ENCODE assay signal across 23 mouse cellular contexts in the genomic region with DNA sequence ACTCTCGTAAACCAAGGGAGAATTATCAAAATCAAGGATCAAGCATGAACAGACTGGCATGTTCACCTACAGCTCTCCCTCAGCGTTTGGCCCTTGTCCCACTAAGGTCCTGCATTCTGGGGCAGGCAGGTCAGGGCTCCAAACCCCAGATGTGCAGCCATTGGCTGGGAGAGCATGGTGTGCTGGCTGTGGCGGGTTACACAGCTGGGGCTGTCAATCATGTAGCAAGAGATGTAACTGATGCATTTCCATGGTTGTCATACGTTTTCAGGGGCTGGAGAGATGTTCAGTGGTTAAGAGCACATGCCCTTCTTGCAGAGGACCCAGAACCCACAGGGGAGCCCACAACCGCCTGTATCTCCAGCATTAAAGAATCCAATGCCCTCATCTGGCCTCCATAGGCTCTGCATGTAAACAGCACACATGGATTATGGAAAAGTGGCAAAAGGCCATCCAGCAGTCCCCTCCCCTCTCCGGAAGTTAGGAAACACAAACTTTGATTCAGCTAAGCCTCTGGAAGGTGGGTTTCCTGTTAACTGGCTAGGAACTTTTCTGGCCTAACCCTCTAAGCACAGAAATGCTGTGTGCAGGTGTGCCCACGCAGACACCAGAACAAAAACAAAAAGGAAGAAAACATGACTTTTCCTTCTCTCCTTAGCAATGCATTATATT. TPM values are rescaled to one million over a fixed set of nuclear protein-coding genes. Genes with fewer than 3 reads are reported as not detected.
DNase-seq lines count a peak whose midpoint lies in the region; ATAC-seq and TF ChIP-seq lines count a peak whose summit lies in the region.
"Had no signal": no experiment of that assay in that cellular context is flagged by ENCODE, and none has a peak within 500 bp of the region (broad histone marks: within the 10 kb centered on the region; RNA-seq: fewer than 3 reads in every experiment).

No protein-coding gene starts in this region.

- TF ChIP-seq CTCF in liver, postnatal 0 days (IDR thresholded peaks at IDR 0.05; ENCODE audit: low read depth), result no peak

- H3K9me3 ChIP-seq in midbrain, embryonic 11.5 days (ENCODE audit: control insufficient read depth, low read length), result no peaks in the 10 kb centered on the region
- H3K9me3 ChIP-seq in midbrain, embryonic 10.5 days (replicated peaks), result no peaks in the 10 kb centered on the region
- H3K9me3 ChIP-seq in embryonic facial prominence, embryonic 15.5 days (replicated peaks), result no peaks in the 10 kb centered on the region
- H3K9me3 ChIP-seq in liver, postnatal 0 days (ENCODE audit: low read length), result no peaks in the 10 kb centered on the region
- H3K9me3 ChIP-seq: midbrain, embryonic 13.5 days had no signal

- no peak overlapping the region for H3K9ac ChIP-seq in midbrain, embryonic 11.5 days (ENCODE audit: low read length)
- H3K9ac ChIP-seq in embryonic facial prominence, embryonic 15.5 days, result no peak overlapping the region
- H3K9ac ChIP-seq in liver, postnatal 0 days (replicated peaks), result no peak overlapping the region
- H3K9ac ChIP-seq: heart, embryonic 12.5 days; liver, embryonic 14.5 days; midbrain, embryonic 13.5 days had no signal

- H3K27me3 ChIP-seq in midbrain, embryonic 11.5 days (ENCODE audit: control insufficient read depth, insufficient read depth, low read length), result no peaks in the 10 kb centered on the region
- H3K27me3 ChIP-seq in midbrain, embryonic 10.5 days (ENCODE audit: low read depth, poor library complexity, severe bottlenecking), result no peaks in the 10 kb centered on the region
- H3K27me3 ChIP-seq in embryonic facial prominence, embryonic 15.5 days, result no peaks in the 10 kb centered on the region
- H3K27me3 ChIP-seq in liver, postnatal 0 days (ENCODE audit: insufficient read depth, low read length), result no peaks in the 10 kb centered on the region
- H3K27me3 ChIP-seq: heart, embryonic 12.5 days; midbrain, embryonic 13.5 days had no signal

- no peak overlapping the region for H3K27ac ChIP-seq in midbrain, embryonic 11.5 days (ENCODE audit: low read depth, low read length)
- no peak overlapping the region for H3K27ac ChIP-seq in midbrain, embryonic 10.5 days (replicated peaks)
- H3K27ac ChIP-seq in embryonic facial prominence, embryonic 15.5 days (replicated peaks), result peak overlapping the region; percentile 17; the same call in 1 of the 2 replicates
- peak overlapping the region; percentile 39; the same call in 1 of the 2 replicates for H3K27ac ChIP-seq in liver, postnatal 0 days (ENCODE audit: low read depth)
- H3K27ac ChIP-seq: hindbrain, postnatal 0 days; left cerebral cortex, adult 2 months; liver, embryonic 14.5 days; macrophage; midbrain, embryonic 13.5 days had no signal

- intact Hi-C loops in gastrocnemius, postnatal 14 days (cut with DNase I; ENCODE audit: low total_unique reads), result no loop called here
- intact Hi-C loops in gastrocnemius, postnatal 36 days (cut with DNase I), result no loop called here

- no peak for TF ChIP-seq EP300 in liver, postnatal 0 days (IDR thresholded peaks at IDR 0.05; ENCODE audit: low read depth)

- WGBS in midbrain, embryonic 11.5 days, result 59% methylated on average over 7 of the region's 7 CpGs
- WGBS in midbrain, embryonic 10.5 days, result 66% methylated on average over 7 of the region's 7 CpGs
- WGBS in embryonic facial prominence, embryonic 15.5 days, result 42% methylated on average over 7 of the region's 7 CpGs
- 49% methylated on average over 7 of the region's 7 CpGs for WGBS in liver, postnatal 0 days (ENCODE audit: insufficient replicate concordance)

- 0 out of 2 replicates have a peak, but pooled peaks cover 3% of the 10 kb centered on the region for H3K4me1 ChIP-seq in midbrain, embryonic 11.5 days (ENCODE audit: control insufficient read depth, insufficient read depth, low read length)
- peaks cover 34% of the 10 kb centered on the region for H3K4me1 ChIP-seq in midbrain, embryonic 10.5 days
- peaks cover 26% of the 10 kb centered on the region for H3K4me1 ChIP-seq in embryonic facial prominence, embryonic 15.5 days
- H3K4me1 ChIP-seq in liver, postnatal 0 days (ENCODE audit: insufficient read depth), result peaks cover 27% of the 10 kb centered on the region
- H3K4me1 ChIP-seq: midbrain, embryonic 13.5 days had no signal

- no peak overlapping the region for H3K4me2 ChIP-seq in midbrain, embryonic 11.5 days
- H3K4me2 ChIP-seq in embryonic facial prominence, embryonic 15.5 days (replicated peaks), result no peak overlapping the region
- H3K4me2 ChIP-seq in liver, postnatal 0 days (ENCODE audit: low read depth, low read length), result no peak overlapping the region
- H3K4me2 ChIP-seq: heart, embryonic 12.5 days; midbrain, embryonic 13.5 days had no signal

- no peak for ATAC-seq in midbrain, embryonic 11.5 days (ENCODE audit: low FRiP score)
- ATAC-seq in embryonic facial prominence, embryonic 15.5 days (ENCODE audit: insufficient number of reproducible peaks, low FRiP score, low TSS enrichment, low read depth), result no peak
- peak; percentile 78 for ATAC-seq in liver, postnatal 0 days
- no peak for ATAC-seq in erythroblast, adult 5-6 weeks (replicated peaks; ENCODE audit: low FRiP score, poor library complexity, severe bottlenecking)
- ATAC-seq: forebrain, embryonic 14.5 days; hindbrain, postnatal 0 days; midbrain, embryonic 13.5 days had no signal

- DNase-seq in gastrocnemius, postnatal 14 days, result peak; percentile 39
- no peak for DNase-seq in gastrocnemius, postnatal 36 days
- peak; percentile 81 for DNase-seq in midbrain, embryonic 11.5 days (ENCODE audit: low spot score, missing footprints)
- DNase-seq in midbrain, embryonic 10.5 days (ENCODE audit: low spot score), result no peak
- DNase-seq in liver, postnatal 0 days, result no peak
- no peak for DNase-seq in layer of hippocampus, adult 8-10 months (ENCODE audit: low spot score in 2 of 2)
- DNase-seq: adrenal gland, postnatal 10 days; B cell, adult 2 months; cerebellum, adult 11-12 months; cerebellum, postnatal 36 days; heart, postnatal 36 days; kidney, adult 2 months; kidney, postnatal 14 days; retina, postnatal 1 day had no signal

- H3K4me3 ChIP-seq in midbrain, embryonic 11.5 days (ENCODE audit: low read depth, low read length), result no peak overlapping the region
- H3K4me3 ChIP-seq in midbrain, embryonic 10.5 days, result no peak overlapping the region
- H3K4me3 ChIP-seq in embryonic facial prominence, embryonic 15.5 days (replicated peaks), result no peak overlapping the region
- H3K4me3 ChIP-seq in liver, postnatal 0 days (ENCODE audit: low read depth, low read length), result no peak overlapping the region
- H3K4me3 ChIP-seq: heart, embryonic 12.5 days; left cerebral cortex, adult 2 months; midbrain, embryonic 13.5 days had no signal

- H3K36me3 ChIP-seq in midbrain, embryonic 11.5 days (ENCODE audit: control insufficient read depth, insufficient read depth, low read length), result no peaks in the 10 kb centered on the region
- H3K36me3 ChIP-seq in midbrain, embryonic 10.5 days, result no peaks in the 10 kb centered on the region
- H3K36me3 ChIP-seq in embryonic facial prominence, embryonic 15.5 days, result no peaks in the 10 kb centered on the region
- no peaks in the 10 kb centered on the region for H3K36me3 ChIP-seq in liver, postnatal 0 days (replicated peaks; ENCODE audit: insufficient read depth, low read length)
- H3K36me3 ChIP-seq: heart, embryonic 12.5 days; midbrain, embryonic 13.5 days had no signal

RNA-seq across cellular contexts. Expression of a gene that starts 22.6 kb away (rescaled TPM):
- total RNA-seq in gastrocnemius, postnatal 14 days (2021), result not detected
- total RNA-seq in gastrocnemius, postnatal 36 days (2021), result not detected
- polyA plus RNA-seq in midbrain, embryonic 11.5 days (2014; fragmentation: Nextera tagmentation; extraction: Ambion mirVana), result 0.03 and 0.21 TPM in 2 replicates
- polyA plus RNA-seq in midbrain, embryonic 10.5 days (2016; fragmentation: Nextera tagmentation; extraction: Ambion mirVana), result 0.12 and 0.26 TPM in 2 replicates
- 0.46 and 0.68 TPM in 2 replicates for polyA plus RNA-seq in embryonic facial prominence, embryonic 15.5 days (2015; fragmentation: Nextera tagmentation; extraction: Ambion mirVana)
- 1.8 and 3.9 TPM in 2 replicates for polyA plus RNA-seq in liver, postnatal 0 days (2015; fragmentation: Nextera tagmentation; extraction: Ambion mirVana)
- 1 to 10 TPM; 3.0 to 4.3 (median 3.7) TPM for total RNA-seq in layer of hippocampus, adult 8-10 months (2022)
- not detected in 2 replicates for total RNA-seq in erythroblast, adult 5-6 weeks (2015; ENCODE audit: low replicate concordance)
- not detected in 2 replicates for total RNA-seq in erythroblast, adult 5-6 weeks (2017; ENCODE audit: low replicate concordance)
- polyA plus RNA-seq: macrophage; midbrain, embryonic 13.5 days had no signal

Comparison
In these comparisons a context has a peak if more than half of its experiments do, and no peak if none do; other contexts are left out.
1. DNase-seq: peak in gastrocnemius, postnatal 14 days (single experiment) and midbrain, embryonic 11.5 days (single experiment); none in gastrocnemius, postnatal 36 days (0 of 2), midbrain, embryonic 10.5 days (single experiment), liver, postnatal 0 days (single experiment) and layer of hippocampus, adult 8-10 months (0 of 2).
2. H3K27ac ChIP-seq: peak in embryonic facial prominence, embryonic 15.5 days (single experiment) and liver, postnatal 0 days (single experiment); none in midbrain, embryonic 11.5 days (single experiment) and midbrain, embryonic 10.5 days (single experiment).